Mouse (Mus musculus): ENCODE measurements at regions not wholly inside any gene's neighbourhood (a gene's known extent, or its start where the extent isn't known, plus 50 kb on each side); places are given as distances from the start of the nearest gene placed in this dataset.

DNA sequence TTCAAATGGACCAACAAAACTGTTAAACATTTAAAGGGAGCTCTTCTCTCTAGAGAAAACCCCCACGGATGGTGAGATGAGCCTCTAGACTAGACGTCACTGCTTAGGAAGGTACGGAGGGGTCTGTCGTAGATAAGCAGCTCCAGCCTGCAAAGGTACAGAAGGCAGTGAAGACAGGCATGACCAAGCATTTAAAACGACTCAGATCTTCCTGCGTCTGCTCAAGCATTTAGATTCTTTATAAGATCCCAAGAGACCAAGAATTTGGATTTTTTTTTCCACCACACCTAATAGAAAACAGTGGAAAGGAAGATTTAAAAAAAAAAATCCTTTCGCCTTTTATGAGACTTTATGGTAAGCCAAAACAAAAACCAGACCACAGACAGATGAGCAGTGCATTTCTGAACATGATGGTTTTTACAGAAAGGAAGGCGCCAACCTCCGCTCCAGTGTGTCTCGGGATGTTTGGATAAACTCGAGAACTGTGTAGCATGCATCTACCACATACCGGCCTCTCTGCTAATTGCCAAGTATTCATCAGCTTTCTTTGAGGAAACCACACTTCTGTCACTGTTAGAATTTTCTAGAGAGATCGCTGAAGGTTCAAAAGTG lies 64.9 kb upstream of the Ptgfr start:
- Histone ChIP-seq H3K36me3 (ENCODE audit: inconsistent target) (no peaks in the 10 kb centered on the region), H3K79me2 (ENCODE audit: inconsistent target) (no peaks in the 10 kb centered on the region), H3K27ac (no peak overlapping the region), H3K4me3 (ENCODE audit: inconsistent target) (no peak overlapping the region)
- WGBS (ENCODE audit: missing documents): 92% methylated on average over 13 of the region's 13 CpGs

DNA sequence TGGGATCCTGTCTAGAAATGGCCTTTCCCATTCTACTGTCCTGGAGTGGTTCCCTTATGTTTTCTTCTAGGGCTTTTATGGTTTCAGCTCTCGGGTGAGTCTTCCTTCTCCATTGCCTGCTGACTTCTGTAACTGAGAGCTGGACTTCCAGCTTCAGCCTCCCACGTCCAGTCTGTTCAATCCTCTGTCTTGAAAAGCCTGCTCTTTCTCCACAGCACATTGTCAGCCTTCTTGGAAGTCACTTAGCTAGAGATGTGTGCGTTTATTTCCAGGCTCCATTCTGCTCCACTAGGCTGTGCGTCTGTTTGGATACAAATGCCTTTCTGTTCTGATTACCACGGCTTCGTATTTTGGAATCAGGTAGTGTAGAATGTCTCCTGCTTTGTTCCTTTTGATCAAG lies 62.2 kb upstream of the Ptgfr start:
- no peak overlapping the region for H3K27ac ChIP-seq
- H3K79me2 ChIP-seq (ENCODE audit: inconsistent target): no peaks in the 10 kb centered on the region
- H3K4me3 ChIP-seq (ENCODE audit: inconsistent target): no peak overlapping the region
- H3K36me3 ChIP-seq (ENCODE audit: inconsistent target): no peaks in the 10 kb centered on the region
- WGBS (ENCODE audit: missing documents): 94% methylated on average over 6 of the region's 6 CpGs

- WGBS (ENCODE audit: missing documents): 93% methylated on average over 4 of the region's 4 CpGs
- Histone ChIP-seq H3K27ac (no peak overlapping the region), H3K36me3 (ENCODE audit: inconsistent target) (no peaks in the 10 kb centered on the region), H3K4me3 (ENCODE audit: inconsistent target) (no peak overlapping the region), H3K79me2 (ENCODE audit: inconsistent target) (no peaks in the 10 kb centered on the region)
Observed at GRCm38 (mm10) chr3:151899094-151899493, 61.7 kb upstream of the Ptgfr start.

GRCm38 (mm10) chr3:151896320-151896719 lies 58.9 kb upstream of the Ptgfr start:
- 87% methylated on average over 6 of the region's 6 CpGs for WGBS (ENCODE audit: missing documents)
- Histone ChIP-seq H3K27ac (no peak overlapping the region), H3K79me2 (ENCODE audit: inconsistent target) (no peaks in the 10 kb centered on the region), H3K4me3 (ENCODE audit: inconsistent target) (no peak overlapping the region), H3K36me3 (ENCODE audit: inconsistent target) (no peaks in the 10 kb centered on the region)

DNA sequence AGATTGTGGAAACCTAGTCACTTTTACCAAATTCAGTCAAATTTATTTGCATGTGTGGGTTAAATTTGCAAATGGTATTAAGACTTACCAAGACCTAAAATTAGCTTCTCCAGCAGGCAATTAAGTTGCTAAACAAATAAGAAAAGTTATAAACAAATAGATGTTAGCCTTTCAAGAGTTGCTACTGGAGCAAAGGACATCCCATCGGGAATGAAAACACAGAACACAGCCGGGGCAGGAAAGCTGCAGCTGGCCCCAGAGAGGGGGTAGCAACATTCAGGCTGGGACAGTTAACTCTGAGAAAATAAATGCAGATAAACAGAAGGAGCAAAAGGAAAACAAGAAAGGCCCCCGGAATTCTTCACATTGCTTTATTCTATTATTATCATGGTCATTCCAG lies 57.3 kb upstream of the Ptgfr start:
- H3K36me3 ChIP-seq (ENCODE audit: inconsistent target): no peaks in the 10 kb centered on the region
- H3K79me2 ChIP-seq (ENCODE audit: inconsistent target): no peaks in the 10 kb centered on the region
- no peak overlapping the region for H3K27ac ChIP-seq
- WGBS (ENCODE audit: missing documents): 83% methylated on average over 3 of the region's 3 CpGs
- H3K4me3 ChIP-seq (ENCODE audit: inconsistent target): no peak overlapping the region

- 95% methylated on average over 11 of the region's 11 CpGs for WGBS (ENCODE audit: missing documents)
- H3K4me3 ChIP-seq (ENCODE audit: inconsistent target): no peak overlapping the region
- H3K27ac ChIP-seq: no peak overlapping the region
Observed at GRCm38 (mm10) chr3:151893421-151894235, 56.2 kb upstream of the Ptgfr start.

GRCm38 (mm10) chr3:151891760-151892253 lies 54.4 kb upstream of the Ptgfr start:
- H3K79me2 ChIP-seq (ENCODE audit: inconsistent target): no peaks in the 10 kb centered on the region
- H3K27ac ChIP-seq: no peak overlapping the region
- WGBS (ENCODE audit: missing documents): 56% methylated on average over 6 of the region's 6 CpGs
- H3K4me3 ChIP-seq (ENCODE audit: inconsistent target): no peak overlapping the region
- no peaks in the 10 kb centered on the region for H3K36me3 ChIP-seq (ENCODE audit: inconsistent target)

More at GRCm38 (mm10) chr3:151893421-151894235, 56.2 kb upstream of the Ptgfr start:
- Histone ChIP-seq H3K36me3 (ENCODE audit: inconsistent target) (no peaks in the 10 kb centered on the region), H3K79me2 (ENCODE audit: inconsistent target) (no peaks in the 10 kb centered on the region)

DNA sequence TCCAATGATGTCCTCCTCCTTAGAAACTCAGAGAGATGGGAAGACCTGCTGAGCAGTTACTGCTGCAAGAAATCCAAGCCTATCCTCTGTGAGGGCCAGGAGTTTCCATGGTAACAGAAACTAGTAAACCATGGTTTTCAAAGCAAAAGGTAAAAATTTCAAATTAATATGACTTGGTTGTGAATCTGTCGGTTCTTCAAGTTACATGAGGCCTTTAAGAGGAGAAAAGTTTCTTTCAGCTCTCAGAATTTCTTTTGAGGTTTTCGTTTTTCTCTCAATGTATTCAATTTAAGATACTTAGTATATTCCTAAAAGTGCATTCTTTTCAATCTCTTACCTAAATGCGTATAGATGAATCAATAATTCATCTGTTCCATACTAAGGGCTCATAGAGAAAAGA lies 53.9 kb upstream of the Ptgfr start:
- no peak overlapping the region for H3K4me3 ChIP-seq (ENCODE audit: inconsistent target)
- 86% methylated on average over 3 of the region's 3 CpGs for WGBS (ENCODE audit: missing documents)
- H3K27ac ChIP-seq: no peak overlapping the region
- no peaks in the 10 kb centered on the region for H3K79me2 ChIP-seq (ENCODE audit: inconsistent target)
- no peaks in the 10 kb centered on the region for H3K36me3 ChIP-seq (ENCODE audit: inconsistent target)

DNA sequence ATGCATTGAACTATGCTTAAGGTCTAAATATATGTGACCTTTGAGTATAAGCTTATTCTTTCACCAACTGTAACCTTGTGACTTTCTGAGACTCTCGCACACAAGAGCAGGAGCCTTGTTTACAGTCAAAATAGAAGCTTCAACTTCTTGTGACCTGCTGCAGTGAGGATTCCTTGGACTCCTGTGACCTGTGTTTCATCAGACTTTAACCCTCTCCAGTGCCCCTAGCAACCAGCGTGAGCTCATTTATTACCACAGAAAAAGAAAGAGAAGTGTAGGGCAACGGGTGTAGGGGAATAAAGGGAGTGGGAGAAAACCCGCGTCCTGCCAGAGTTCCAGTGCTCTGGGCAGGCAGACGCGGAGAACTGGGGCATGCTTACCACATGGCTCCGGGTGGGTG lies 52.3 kb upstream of the Ptgfr start:
- no peak overlapping the region for H3K27ac ChIP-seq
- H3K36me3 ChIP-seq (ENCODE audit: inconsistent target): no peaks in the 10 kb centered on the region
- H3K79me2 ChIP-seq (ENCODE audit: inconsistent target): no peaks in the 10 kb centered on the region
- no peak overlapping the region for H3K4me3 ChIP-seq (ENCODE audit: inconsistent target)
- WGBS (ENCODE audit: missing documents): 91% methylated on average over 8 of the region's 8 CpGs

Measured in macrophage (primary cell).